Mouse (Mus musculus): Measurements from ENCODE around the gene Grm4.

The Grm4 gene

GRCm38 (mm10) chr17:27521303-27521702 is at the start of gene Grm4:
Grm4 (minus strand) TSS chr17:27521403.
- no peak for DNase-seq (ENCODE audit: low read depth in 1 of 2, low spot score in 2 of 2)

GRCm38 (mm10) chr17:27568228-27568627 is 47.0 kb upstream of the Grm4 start:
- DNase-seq (ENCODE audit: low read depth in 1 of 2, low spot score in 2 of 2) = no peak

- no peak for DNase-seq (ENCODE audit: low read depth in 1 of 2, low spot score in 2 of 2)
Measured at GRCm38 (mm10) chr17:27565942-27566267, 44.7 kb upstream of the Grm4 start.

- peak; percentile 91 to 96 for DNase-seq (ENCODE audit: low read depth in 1 of 2, low spot score in 2 of 2)
Measured at GRCm38 (mm10) chr17:27565163-27565941, 44.1 kb upstream of the Grm4 start, which contains the start of gene AI413582. AI413582 (minus strand) TSS chr17:27565756.

GRCm38 (mm10) chr17:27564391-27565162 is 43.4 kb upstream of the Grm4 start:
- no peak for DNase-seq (ENCODE audit: low read depth in 1 of 2, low spot score in 2 of 2)

- DNase-seq (ENCODE audit: low read depth in 1 of 2, low spot score in 2 of 2) = no peak
Measured at GRCm38 (mm10) chr17:27563771-27564244, 42.6 kb upstream of the Grm4 start.

- no peak for DNase-seq (ENCODE audit: low read depth in 1 of 2, low spot score in 2 of 2)
Measured at GRCm38 (mm10) chr17:27561809-27562526, 40.8 kb upstream of the Grm4 start.

GRCm38 (mm10) chr17:27560926-27561480 is 39.8 kb upstream of the Grm4 start:
- DNase-seq (ENCODE audit: low read depth in 1 of 2, low spot score in 2 of 2) = no peak

- no peak for DNase-seq (ENCODE audit: low read depth in 1 of 2, low spot score in 2 of 2)
Measured at GRCm38 (mm10) chr17:27559596-27559995, 38.4 kb upstream of the Grm4 start.

GRCm38 (mm10) chr17:27558845-27559244 is 37.6 kb upstream of the Grm4 start:
- DNase-seq (ENCODE audit: low read depth in 1 of 2, low spot score in 2 of 2) = no peak

GRCm38 (mm10) chr17:27557927-27558661 is 36.9 kb upstream of the Grm4 start:
- DNase-seq (ENCODE audit: low read depth in 1 of 2, low spot score in 2 of 2) = no peak

GRCm38 (mm10) chr17:27557181-27557926 is 36.2 kb upstream of the Grm4 start:
- DNase-seq (ENCODE audit: low read depth in 1 of 2, low spot score in 2 of 2) = no peak

GRCm38 (mm10) chr17:27556315-27557011 is 35.3 kb upstream of the Grm4 start, which contains the start of gene Hmga1:
Hmga1 (plus strand) TSS chr17:27556497.
- DNase-seq (ENCODE audit: low read depth in 1 of 2, low spot score in 2 of 2) = peak; percentile 77 to 89

GRCm38 (mm10) chr17:27555512-27556172 is 34.4 kb upstream of the Grm4 start:
- DNase-seq (ENCODE audit: low read depth in 1 of 2, low spot score in 2 of 2) = peak; percentile 88 to 89

- peak; percentile 62 to 75 for DNase-seq (ENCODE audit: low read depth in 1 of 2, low spot score in 2 of 2)
Measured at GRCm38 (mm10) chr17:27555075-27555511, 33.9 kb upstream of the Grm4 start.

- no peak for DNase-seq (ENCODE audit: low read depth in 1 of 2, low spot score in 2 of 2)
Measured at GRCm38 (mm10) chr17:27554062-27554960, 33.1 kb upstream of the Grm4 start.

Data from monocyte, adult 2 months (primary cell).